Mouse (Mus musculus) CD4-positive, CD25-positive, alpha-beta regulatory T cell, adult 2 months (primary cell): ENCODE measurements around the gene Scn4a.

ENCODE experiments used
- DNase-seq: peaks from one replicate; pipeline ENCODE4 v3.0.0-alpha.2; 2012; ENCODE audit warnings: low read depth, low spot score

The Scn4a gene

GRCm38 (mm10) chr11:106314333-106314812 lies 38.7 kb downstream of the Scn4a start, which contains the start of gene Cd79b:
Gene Cd79b (minus strand): TSS chr11:106314762.
- DNase-seq: peak; percentile 31

GRCm38 (mm10) chr11:106313533-106313932 lies 39.6 kb downstream of the Scn4a start:
- DNase-seq: peak; percentile 27

GRCm38 (mm10) chr11:106310123-106310522 lies 43.0 kb downstream of the Scn4a start:
- DNase-seq: no peak

GRCm38 (mm10) chr11:106308162-106308561 lies 44.9 kb downstream of the Scn4a start:
- DNase-seq: no peak

GRCm38 (mm10) chr11:106307432-106307831 lies 45.7 kb downstream of the Scn4a start:
- no peak for DNase-seq

GRCm38 (mm10) chr11:106306758-106307157 lies 46.3 kb downstream of the Scn4a start:
- DNase-seq: no peak

- no peak for DNase-seq
Measured at GRCm38 (mm10) chr11:106306065-106306385, 47.1 kb downstream of the Scn4a start.

- no peak for DNase-seq
Measured at GRCm38 (mm10) chr11:106305348-106306064, 47.6 kb downstream of the Scn4a start.

- peak; percentile 89 for DNase-seq
Measured at GRCm38 (mm10) chr11:106302634-106303033, 50.5 kb downstream of the Scn4a start.

- no peak for DNase-seq
Measured at GRCm38 (mm10) chr11:106301765-106302164, 51.3 kb downstream of the Scn4a start, which contains the start of gene Gh. Gene Gh (minus strand): TSS chr11:106301865.

GRCm38 (mm10) chr11:106291861-106292260 lies 61.2 kb downstream of the Scn4a start:
- no peak for DNase-seq

- no peak for DNase-seq
Measured at GRCm38 (mm10) chr11:106290376-106290775, 62.7 kb downstream of the Scn4a start.

- no peak for DNase-seq
Measured at GRCm38 (mm10) chr11:106289369-106289768, 63.7 kb downstream of the Scn4a start.

- no peak for DNase-seq
Measured at GRCm38 (mm10) chr11:106286987-106287386, 66.1 kb downstream of the Scn4a start.

- DNase-seq: no peak
Measured at GRCm38 (mm10) chr11:106286206-106286605, 66.9 kb downstream of the Scn4a start.

- DNase-seq: no peak
Measured at GRCm38 (mm10) chr11:106284126-106284525, 69.0 kb downstream of the Scn4a start.

GRCm38 (mm10) chr11:106283371-106283770 lies 69.7 kb downstream of the Scn4a start:
- no peak for DNase-seq

GRCm38 (mm10) chr11:106282452-106282851 lies 70.6 kb downstream of the Scn4a start:
- no peak for DNase-seq

GRCm38 (mm10) chr11:106276454-106276853 lies 76.6 kb downstream of the Scn4a start, which contains the start of gene Tcam1:
Gene Tcam1 (plus strand): TSS chr11:106276672.
- DNase-seq: peak; percentile 98

- no peak for DNase-seq
Measured at GRCm38 (mm10) chr11:106274971-106275411, 78.1 kb downstream of the Scn4a start.

GRCm38 (mm10) chr11:106274374-106274773 lies 78.7 kb downstream of the Scn4a start:
- no peak for DNase-seq

GRCm38 (mm10) chr11:106273811-106274210 lies 79.3 kb downstream of the Scn4a start:
- no peak for DNase-seq

- no peak for DNase-seq
Measured at GRCm38 (mm10) chr11:106273311-106273684, 79.8 kb downstream of the Scn4a start.
